Mouse (Mus musculus) Muller cell, postnatal 12 days (primary cell): ENCODE results near the gene Nkd1.
A peak's percentile ranks its signal among the peaks of the same experiment; 100 is the strongest.

Experiments used
- DNase-seq: peaks from one replicate; pipeline ENCODE4 v3.0.0-alpha.2; 2015; ENCODE audit errors: inconsistent ontology term

Nkd1 gene

DNA sequence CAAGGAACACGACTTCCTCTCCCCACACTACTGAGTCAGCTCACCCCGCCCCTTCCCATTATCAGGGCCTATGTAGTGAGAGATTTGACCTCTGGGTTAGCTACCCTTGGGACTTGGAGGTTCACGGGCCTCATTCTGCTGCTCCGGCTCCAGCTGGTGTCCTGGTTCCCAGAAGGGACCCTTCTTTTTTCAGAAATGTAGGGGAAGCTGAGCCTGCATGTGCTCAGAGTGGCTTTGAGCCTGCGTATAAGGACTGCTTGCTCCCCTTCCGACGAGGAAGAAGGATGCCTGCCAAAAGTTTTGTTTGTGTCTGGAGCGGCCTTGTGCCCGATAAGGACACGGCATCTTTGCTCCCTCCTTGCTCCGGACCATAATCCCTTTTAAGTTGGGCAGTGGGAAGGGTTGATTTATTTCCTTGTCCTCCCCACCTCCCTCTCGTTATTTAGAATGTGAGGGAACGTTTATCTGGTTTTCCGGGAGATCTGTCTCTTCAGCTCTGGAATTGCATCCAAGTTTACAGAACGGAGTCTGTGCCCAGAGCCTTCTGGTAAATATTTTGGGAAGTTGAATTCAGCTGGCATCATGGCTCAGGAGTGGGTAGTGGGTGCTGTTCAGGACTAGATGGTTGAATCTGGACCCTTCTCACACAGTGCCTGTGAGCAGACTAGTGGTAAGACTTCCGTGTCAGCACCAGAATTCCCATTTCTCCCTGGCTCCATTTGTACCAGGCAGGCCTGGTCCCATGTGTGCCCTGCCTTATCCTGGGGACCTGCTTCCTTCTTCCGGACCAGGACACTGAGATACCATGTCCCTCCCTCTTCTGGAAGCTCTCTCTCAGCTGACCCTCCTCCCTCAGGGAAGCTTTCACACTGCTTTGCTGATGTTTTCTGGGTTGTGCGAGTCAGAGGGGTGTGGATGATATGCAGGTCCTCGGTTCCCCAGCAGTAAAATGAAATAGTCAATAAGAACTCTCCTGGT is 17.1 kb downstream of the Nkd1 start:
- DNase-seq, result no peak

DNA sequence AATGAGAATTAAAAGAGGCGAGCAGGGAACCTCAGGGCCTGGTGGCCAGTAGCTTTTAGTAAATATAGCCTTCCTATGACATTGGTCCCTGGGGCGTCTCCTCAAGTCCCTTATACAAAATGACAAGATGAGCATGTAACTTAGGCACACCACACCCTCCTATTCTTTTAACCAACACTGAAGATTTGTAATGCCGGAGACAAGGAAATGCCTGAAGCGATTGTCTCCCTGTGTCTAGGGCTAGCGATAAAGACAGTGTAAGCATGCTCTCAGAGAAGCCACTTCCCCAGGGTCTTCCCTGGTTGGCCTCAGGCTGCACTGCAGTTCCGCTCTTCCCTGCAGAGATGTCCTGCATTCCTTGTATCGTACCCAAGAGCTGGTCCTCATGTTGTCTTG is 17.8 kb downstream of the Nkd1 start:
- DNase-seq, result no peak

DNA sequence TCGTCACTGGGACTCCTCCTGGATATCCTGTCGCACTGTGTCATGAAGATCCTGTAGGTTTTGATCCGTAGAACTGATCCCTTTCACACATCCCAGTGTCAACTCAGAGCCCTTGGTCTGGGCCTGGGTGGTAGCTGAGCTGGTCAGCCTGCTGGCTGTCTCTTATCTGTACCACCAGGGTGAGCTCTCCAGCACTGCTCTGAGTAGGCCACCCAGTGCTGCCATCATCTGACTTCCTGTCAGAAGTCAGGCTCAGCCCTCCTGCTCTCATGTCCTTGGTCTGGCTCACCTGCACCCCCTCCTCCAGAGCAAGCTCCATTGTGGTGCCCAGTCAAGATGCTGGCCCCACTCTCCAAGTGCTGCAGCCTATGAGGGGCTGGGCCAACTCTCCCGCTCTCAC is 18.8 kb downstream of the Nkd1 start:
- DNase-seq, result no peak

DNA sequence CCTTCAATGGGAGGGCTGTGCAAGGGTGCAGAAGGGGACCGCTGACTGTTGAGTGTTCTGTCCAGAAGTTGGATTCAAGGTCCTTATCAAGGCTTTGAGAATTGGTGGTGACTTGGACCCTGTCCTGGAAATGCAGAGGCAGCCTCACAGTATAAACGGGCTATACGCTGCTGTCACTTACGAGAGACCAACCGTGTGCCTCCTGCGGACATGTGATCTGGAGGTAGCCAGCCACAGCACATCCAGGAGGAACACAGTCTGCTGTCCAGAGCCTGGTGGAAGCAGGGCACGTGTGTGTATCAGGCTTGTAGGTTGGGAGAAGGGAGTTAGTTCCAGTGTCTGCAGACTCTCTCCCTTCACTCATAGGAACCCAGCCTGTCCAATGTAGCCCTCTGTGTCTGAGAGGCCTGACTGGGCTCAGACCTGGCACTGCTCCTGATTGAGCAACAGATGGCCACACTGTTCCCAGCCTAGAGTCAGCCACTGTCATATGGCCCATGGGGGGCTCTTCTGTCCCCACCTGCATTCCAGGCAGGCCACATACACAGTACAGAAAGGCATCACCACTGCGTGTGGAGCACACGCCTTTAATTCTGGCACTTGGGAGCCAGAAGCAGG is 21.6 kb downstream of the Nkd1 start:
- DNase-seq, result no peak

DNA sequence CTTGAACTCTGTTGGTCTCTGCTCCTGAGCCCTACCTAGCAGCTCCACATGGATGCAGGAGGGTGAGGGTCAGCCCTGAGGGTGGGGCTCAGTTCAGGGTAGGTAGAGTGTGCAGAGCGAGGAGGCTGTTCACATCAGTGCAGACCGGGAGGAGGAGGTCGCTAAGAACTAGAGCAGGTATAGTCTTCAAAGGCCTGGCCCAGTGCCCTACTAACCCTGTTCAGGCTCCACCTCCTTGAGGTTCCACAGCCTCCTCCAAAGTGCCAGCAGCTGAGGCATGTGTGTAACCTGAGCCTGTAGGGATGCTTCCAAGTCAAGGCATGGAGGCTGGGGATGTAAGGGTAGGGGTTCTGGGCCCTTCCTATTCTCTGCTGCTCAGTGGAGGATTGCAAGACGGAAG is 23.5 kb downstream of the Nkd1 start:
- no peak for DNase-seq

DNA sequence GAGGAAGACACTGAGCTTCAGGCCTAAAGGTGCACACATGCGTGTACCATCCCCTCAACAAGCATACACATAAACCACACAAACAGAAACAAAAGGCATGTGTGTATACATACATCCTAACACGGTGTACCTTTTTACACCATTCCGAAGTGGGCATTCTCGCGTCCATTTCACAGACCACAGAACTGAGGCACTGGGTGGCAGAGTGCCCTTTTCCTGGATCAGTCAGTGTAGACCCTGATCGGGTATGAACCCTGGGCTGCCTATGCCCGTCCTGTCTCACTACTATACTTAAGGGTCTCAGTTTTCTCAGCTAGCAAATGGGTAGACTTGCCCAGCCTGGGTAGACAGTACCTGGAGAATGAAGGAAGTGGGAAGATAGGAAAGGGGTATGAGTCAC is 24.3 kb downstream of the Nkd1 start:
- DNase-seq, result no peak

DNA sequence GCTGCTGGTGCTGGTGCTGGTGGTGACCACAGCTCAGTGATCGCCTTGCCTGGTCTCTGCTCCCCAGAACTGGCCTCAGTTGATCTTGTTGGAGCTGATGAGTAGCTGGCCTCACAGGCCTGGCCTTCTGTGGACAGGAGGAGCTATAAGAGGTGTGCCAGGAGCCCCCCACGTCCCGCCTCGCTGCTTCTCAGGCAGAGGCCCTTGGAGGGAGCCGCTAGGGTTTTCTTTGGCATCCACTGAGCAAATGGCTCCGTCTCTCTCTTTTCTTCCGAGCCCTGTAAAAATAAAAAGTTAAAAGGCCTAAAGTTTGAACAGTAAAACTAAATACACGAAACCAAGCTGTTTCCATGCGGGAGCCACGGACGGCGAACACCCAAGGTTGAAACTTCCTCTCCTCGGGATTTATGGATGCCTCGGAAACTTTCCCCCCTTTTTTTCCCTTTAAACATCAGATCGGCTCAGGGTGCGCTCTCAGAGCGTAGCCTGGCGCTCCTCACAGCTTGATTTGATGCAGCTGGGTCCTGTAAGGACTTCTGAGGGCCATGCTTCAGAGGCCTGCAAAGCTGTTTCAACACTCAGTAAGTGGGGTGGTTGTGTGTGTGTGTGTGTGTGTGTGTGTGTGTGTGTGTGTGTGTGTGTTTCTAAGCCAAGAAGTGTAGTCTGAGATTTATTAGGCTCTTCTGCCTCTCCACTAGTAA is 25.0 kb downstream of the Nkd1 start:
- DNase-seq, result no peak

DNA sequence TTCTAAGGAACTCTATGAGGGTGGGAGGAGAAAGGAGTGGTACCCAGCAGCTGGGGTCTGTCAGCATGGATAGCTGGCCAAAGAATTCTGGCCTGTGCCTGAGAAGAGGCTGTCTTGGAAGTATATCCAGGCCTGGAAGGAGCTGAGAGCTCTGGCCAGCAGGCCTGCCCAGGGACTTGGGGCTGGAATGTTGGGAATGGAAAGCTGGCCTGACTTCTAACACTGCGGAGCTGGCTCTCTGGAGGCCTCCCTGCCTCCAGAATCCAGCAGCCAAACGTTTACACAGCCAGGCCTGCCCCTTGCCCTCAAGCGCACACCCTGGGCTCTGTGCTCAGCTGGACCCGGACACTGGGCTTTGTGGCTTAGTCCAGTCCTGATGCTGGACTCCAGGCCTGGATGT is 34.5 kb downstream of the Nkd1 start:
- peak; percentile 63 for DNase-seq

DNA sequence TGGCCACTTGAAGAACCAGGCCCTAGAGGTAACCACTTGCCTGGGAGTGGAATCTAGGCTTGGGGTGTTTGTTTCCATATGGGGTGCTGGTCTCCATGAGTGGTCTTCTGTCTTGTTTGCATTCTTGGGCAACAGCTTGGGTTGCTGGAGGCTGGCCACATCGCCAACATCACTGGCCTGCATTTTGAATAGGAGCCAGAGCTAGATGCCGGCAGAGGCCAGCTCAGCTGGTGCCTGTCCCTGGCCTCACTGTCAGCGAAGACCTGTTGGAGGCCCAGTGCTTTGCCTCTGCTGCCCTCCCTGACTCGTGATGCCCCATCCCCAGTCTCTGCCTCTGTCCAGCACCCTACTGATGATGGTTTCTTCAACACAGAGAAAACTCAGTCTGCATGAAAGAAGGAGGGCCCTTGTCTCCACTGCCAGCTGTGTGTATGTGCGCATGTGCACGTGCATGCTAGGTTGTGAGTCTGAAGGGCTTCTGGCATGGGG is 38.9 kb downstream of the Nkd1 start:
- no peak for DNase-seq

DNA sequence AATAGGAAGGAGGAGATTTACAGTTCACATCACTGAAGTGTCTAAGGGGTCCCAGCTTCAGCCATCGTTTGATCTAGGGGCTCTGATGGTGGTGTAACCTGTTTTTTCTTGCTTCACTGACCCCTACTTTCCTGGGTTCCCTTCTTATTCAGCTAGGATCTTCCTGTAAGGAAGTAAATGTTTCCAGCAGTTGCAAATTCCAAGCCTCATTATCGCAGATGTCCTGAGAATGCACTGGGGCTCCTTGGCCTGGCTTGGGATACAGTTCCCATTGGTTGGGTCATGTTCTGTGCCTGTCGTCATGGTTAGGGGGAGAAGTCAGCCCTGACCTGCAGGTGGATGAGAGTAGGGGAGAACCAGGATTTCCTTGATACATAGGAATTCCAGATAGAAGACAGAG is 40.2 kb downstream of the Nkd1 start:
- no peak for DNase-seq

DNA sequence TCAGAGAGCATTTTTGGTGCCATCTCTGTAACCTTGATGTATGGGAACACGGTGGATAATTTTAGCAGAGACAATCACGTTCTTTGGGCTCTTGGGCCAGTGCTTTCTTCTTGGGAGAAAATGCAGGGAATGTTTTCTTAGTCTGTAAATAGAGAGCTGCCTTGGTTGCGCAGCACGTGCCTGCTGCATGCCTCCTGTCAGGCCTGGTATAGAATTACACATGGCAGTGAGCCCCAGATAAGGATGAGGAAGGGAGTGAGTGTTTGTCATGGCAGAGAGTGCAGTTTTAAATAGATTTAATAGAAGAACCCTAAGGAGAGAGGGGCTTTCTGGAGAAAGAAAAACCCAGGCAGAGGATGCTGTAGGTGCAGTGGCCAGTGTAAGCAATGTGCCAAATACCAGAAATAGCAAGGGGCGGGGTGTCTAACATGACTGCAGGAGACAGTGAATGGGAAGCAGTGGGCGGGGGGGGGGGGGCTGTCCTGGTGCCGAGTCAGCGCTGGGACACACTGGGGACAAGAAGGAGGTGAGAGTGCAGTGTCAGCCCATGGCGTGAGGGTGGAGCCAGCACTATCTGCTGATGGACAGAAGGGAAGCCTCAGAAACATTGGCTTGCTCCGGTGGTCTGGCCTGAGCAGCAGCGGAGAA is 43.2 kb downstream of the Nkd1 start:
- DNase-seq, result peak; percentile 66

DNA sequence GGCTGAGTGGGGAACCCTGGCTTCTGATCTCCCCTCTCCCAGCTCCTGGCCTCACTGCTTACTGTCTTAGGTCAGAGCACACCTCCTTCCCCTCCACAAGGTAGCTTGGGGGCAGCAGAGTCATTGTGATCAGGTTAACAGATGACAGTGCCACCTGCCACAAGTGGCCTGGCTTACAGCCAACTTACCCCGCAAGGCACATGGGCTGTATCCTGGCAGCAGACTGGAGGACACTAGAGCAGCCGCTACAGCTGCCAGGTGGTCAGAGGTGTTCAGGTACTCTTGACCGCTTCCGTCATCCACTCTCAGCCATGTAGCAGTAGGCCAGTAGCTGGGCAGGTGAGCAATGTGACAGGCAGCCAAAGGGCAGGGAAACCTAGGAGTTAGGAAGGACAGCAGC is 45.0 kb downstream of the Nkd1 start:
- no peak for DNase-seq

DNA sequence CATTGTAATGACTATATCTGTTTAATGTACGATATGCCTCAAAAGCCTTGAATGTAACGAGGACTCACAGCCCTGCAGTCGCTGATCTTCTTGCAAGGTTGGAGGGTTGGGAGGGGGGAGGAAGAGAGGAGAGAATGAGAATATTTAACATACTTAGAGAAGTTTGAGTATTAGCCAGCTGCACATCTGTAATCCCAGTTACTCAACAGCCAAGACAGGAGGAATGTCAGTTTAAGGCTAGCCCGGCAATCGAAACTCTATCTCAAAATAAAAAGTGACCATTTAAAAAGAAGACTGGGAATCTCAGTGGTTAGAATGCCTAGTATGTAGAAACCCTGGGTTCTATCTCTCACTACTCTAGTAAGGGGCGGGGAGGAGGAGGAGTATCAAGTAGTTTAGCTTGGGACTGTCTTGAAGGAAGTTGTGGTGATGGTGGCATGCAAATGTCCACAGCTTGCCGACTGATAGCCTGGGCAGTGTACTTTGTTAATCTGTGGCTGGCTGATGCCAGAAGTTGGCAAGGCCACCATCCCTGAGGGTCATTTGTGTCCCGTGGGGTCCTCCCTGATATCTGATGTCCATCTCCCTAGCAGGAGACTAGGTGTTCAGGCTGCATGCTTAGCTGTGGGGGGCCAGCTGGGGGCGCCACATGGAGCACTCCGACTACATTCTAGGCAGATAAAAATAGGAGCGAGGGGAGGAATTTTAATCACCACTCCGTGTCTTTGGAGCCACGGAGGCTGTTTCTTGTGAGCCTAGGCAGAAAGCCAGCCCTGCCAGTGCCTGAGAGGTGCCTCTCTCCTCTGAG is 46.4 kb downstream of the Nkd1 start:
- DNase-seq, result peak; percentile 67

DNA sequence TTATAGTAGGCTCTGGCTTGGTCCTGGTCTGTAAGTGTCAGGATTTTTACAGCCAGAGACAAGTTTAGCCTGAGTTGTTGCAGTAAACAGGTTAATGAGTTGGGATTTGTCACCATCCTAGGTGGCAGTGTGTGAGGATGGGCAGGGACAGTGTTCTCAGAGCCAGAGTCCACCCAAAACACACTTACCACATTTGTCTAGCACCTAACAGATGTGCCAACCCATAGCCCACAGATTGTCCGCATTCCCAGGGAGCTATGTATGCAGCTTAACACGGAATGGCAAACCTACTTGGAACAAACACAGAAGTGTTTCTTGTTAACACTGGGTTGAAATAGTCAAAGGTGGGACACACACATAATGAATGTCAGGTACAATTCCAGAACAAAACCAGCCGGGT is 47.1 kb downstream of the Nkd1 start:
- DNase-seq, result no peak

DNA sequence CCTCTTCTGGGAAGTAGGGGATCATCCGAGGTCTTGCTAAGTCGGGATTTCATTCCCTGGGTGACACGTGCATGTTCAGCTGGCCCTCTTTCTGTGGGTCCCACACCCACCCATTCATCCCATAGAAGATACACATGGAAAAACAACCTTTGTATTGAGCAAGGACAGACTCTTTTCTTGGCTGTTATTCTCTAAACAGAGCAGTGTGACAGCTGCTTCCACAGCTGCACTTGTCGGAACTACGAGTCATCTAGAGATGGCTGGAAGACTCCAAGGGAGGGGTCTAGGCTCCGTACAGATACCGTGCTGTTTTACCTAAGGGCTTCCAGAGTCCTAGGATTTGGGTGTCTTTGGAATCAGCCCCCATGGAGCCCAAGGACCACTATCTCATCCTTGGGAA is 48.2 kb downstream of the Nkd1 start:
- no peak for DNase-seq

DNA sequence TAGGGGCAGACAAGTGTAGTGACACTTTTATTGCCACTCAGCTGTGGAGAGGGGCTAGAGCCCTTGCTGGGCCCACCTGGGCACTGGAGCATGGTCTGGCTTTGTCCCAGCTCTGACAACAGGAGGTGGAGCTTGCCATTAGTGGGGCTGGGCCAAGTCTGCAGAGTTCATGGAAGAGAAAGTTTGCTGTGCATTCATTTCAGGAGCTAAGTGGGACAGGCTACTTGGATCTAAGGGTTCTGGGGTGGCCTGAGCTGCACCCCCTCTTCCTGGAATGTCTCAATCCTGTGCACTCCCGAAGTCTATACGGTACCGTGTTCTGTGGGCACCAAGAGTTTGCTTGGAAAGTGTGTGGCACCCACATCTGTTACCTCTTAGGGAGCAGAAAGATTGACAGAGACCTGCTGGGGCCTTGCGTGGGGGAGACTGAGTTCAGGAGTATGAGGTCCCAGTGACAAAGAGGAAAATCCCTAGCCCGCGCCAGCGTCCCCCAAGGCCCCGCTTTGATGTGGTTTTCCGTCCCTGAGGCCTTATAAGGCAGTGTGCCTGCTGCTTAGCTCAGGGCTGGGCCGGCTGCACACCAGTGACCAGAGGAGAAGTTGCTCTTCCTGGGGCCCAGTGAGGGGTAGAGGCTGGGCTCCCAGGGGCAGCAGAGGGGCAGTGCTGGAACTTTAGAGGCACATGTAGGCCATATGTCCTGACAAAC is 49.3 kb downstream of the Nkd1 start:
- peak; percentile 73 for DNase-seq

DNA sequence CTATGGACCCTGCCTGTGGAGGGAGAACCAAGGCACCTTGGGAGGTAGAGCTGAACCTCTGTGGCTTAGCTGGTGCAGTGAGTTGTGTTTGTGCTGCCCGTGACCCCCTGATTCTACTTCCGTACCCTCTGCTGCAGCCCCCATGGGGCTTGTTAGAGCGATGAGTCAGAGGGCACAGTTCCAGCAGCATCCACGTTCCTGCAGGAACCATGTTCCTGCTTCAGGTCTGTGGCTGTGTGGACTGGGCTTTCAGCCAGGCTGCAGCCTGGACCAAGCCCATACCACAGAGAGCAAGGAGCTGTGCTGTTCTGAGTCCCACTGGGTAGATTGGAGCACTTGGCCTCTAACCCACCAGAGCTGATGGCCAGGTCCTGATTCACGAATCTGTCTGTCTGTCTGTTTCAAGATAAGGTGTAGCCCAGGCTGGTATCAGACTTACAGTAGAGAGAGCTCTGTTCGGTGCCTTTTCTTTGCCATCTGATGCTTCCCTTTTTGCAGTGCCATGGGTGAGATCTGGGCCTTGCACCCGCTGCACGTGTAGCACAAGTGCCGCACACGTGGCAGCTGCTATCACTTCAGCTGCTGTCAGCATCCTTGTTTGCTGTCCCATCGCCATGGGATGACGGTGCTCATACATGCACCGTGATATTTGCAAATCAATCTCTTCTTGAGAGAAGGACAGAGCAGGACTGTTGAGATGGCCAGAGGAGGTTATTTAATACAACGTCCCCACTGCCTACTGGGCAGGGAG is 50.5 kb downstream of the Nkd1 start:
- DNase-seq, result peak; percentile 65

DNA sequence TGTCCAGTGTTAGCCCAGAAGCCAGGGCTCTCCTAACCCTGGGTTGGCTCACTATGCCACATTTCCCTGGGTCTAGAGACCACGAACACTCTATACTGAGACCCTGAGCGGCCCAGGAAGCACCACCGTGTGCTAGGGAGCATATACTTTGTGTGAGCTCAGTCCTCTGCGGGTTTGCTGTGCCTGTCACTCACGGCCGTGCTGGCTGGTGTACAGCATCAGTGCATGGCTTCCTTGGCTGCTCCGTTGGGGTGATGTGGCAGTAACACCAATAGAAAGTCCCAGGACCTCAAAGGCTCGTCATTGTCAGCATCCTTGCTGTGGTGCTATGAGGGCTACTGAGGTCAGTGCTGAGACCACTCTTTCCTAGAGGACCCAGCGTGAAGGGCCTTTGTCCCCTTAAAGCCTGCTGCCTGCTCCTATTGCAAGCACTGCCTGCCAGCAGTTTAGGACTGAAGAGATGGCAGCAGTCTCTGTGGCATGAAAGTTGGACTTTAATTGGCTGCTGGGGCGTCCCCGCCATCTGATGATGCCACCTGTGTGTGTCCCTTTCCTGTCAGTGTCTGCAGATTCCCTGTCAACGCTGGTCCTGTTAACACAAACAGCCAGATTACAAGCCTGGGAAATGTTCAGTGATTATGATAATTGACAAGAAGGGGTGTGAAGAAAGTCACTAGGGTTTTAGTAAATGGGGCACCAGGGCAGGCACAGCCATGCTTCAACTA is 51.2 kb downstream of the Nkd1 start:
- DNase-seq, result no peak
